Mouse (Mus musculus): Measurements from ENCODE around the gene Sp6.

DNA sequence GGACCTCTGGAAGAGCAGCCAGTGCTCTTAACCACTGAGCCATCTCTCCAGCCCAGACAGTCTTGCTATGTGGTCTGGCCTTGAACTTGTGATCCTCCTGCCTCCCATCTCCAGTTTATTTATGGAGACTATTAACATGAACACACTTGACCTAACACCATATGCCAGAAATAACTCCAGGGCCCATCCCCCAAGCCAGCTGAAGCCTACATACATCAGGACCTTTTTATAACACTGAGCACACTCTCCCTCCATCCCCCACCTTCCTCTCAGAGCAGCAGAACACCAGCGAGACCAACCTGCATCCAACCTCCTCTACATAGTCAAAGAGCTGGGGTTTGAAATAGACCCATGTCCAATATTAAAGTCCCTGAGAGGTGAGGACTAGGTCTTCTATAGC is 57.9 kb downstream of the Sp6 start:
- TF ChIP-seq CTCF (IDR thresholded peaks at IDR 0.05; ENCODE audit: low read depth, low read length) (no peak), EP300 (IDR thresholded peaks at IDR 0.05; ENCODE audit: insufficient read depth, low read depth, low read length) (no peak), POLR2A (IDR thresholded peaks at IDR 0.05; ENCODE audit: insufficient read depth, low read length) (no peak)
